Mouse (Mus musculus): ENCODE data around the gene Tsku. TPM values are rescaled to one million over a fixed set of nuclear protein-coding genes. Genes with fewer than 3 reads are reported as not detected.

Gene Tsku
- polyA plus RNA-seq (2014; fragmentation: Illumina TruSeq; extraction: RNeasy Lipid Tissue Mini Kit (QIAGEN cat#74804)), result 0.74 TPM

DNA sequence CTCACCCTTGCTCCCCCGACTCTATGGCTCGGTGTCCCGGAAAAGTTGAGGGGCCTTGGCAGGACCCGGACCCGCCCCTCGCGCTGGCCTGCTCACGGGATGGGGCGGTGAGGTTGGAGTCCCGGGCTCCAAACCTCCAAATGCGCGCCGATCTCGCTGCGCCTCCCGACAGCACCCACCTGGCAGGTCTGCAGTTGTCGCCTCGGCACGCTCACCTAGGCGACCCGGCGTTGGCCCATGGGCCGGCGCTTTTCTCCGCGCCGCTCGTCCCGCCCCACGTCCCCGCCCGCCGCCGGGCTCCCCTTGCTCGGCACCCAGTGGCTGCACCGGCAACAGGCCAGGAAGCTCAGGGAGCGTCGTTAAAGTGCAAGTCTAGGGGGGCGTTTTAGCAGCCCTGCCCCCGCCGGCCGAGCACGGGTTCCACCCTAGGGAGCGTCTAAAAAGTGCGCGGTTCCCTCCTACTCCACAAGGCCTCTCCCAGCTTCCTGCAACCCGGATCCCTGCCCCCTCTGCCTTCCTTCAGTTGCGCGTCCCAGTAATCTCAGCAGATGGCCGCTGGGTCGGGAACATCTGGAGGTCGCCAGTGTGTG is at the start of gene Tsku:
Gene Tsku (minus strand): TSS at position 266 of the 590 bp plus-strand sequence.

DNA sequence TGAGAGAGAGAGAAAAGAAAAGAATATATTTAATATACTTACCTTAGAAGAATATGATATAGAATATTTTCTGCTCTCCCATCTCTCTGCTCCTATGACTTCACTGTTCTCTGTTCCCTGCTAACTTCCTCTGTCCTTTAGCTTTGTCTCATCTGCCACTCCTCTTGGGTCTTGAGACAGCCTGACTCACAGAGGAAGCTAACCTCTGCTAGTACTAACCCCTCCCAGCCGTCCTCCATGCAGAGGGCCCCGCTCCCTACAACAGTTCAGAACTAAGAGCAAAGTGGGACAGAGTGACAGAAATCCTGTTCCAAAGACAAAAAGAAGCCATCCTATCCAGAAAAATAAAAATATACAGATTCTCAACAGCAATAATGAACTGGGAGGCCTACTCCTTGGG is 40.0 kb downstream of the Tsku start, which contains the start of gene Acer3:
Gene Acer3 (minus strand): TSS at position 126 of the 400 bp plus-strand sequence.

Other genes with a start within 250 kb of the Tsku start
- 2.5 TPM for gene Myo7a, start 241.8 kb downstream of the Tsku start, polyA plus RNA-seq (2014; fragmentation: Illumina TruSeq; extraction: RNeasy Lipid Tissue Mini Kit (QIAGEN cat#74804))
- 0.20 TPM for gene Omp, start 215.8 kb downstream of the Tsku start, polyA plus RNA-seq (2014; fragmentation: Illumina TruSeq; extraction: RNeasy Lipid Tissue Mini Kit (QIAGEN cat#74804))
- 3.9 TPM for gene Capn5, start 183.1 kb downstream of the Tsku start, polyA plus RNA-seq (2014; fragmentation: Illumina TruSeq; extraction: RNeasy Lipid Tissue Mini Kit (QIAGEN cat#74804))
- not detected for gene B3gnt6, start 161.8 kb downstream of the Tsku start, polyA plus RNA-seq (2014; fragmentation: Illumina TruSeq; extraction: RNeasy Lipid Tissue Mini Kit (QIAGEN cat#74804))
- 77.7 TPM for gene Acer3, start 40.1 kb downstream of the Tsku start, polyA plus RNA-seq (2014; fragmentation: Illumina TruSeq; extraction: RNeasy Lipid Tissue Mini Kit (QIAGEN cat#74804))
- not detected for gene Gucy2d, start 79.1 kb upstream of the Tsku start, polyA plus RNA-seq (2014; fragmentation: Illumina TruSeq; extraction: RNeasy Lipid Tissue Mini Kit (QIAGEN cat#74804))
- gene Lrrc32, start 128.0 kb upstream of the Tsku start, polyA plus RNA-seq (2014; fragmentation: Illumina TruSeq; extraction: RNeasy Lipid Tissue Mini Kit (QIAGEN cat#74804)), result 1.6 TPM